Mouse (Mus musculus) heart, postnatal 0 days (tissue): Measurements from ENCODE around the gene Pcdh18.

Experiments used
- CTCF ChIP-seq: IDR thresholded peaks from 2 replicates; pipeline ENCODE4 v1.5.1; 2016; ENCODE audit warnings: antibody characterized with exemption, control low read depth, low read depth
- EP300 ChIP-seq: IDR thresholded peaks from 2 replicates; pipeline ENCODE4 v1.6.1; 2016; ENCODE audit warnings: antibody characterized with exemption, low read depth

DNA sequence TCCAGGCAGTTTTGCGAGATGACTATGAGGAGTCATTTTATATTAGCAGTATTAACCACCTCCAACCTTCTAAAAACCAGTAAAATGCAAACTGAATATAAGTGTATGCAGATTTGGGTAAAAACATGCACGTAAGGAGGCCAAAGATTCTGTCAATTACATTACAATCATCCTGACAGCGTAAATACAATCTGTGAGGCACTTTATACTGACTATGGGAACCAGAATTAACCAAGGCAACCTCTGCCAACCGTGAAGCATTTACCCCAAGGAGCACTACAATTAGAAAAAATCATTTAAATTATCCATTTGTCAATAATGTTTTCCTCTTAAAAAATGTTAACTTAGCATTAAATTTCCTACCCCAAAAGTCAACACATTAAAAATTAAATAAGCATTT lies 30.6 kb upstream of the Pcdh18 start:
- TF ChIP-seq CTCF (no peak), EP300 (no peak)
